Mouse (Mus musculus): ENCODE measurements at regions not wholly inside any gene's neighbourhood (a gene's known extent, or its start where the extent isn't known, plus 50 kb on each side); places are given as distances from the start of the nearest gene placed in this dataset.

DNA sequence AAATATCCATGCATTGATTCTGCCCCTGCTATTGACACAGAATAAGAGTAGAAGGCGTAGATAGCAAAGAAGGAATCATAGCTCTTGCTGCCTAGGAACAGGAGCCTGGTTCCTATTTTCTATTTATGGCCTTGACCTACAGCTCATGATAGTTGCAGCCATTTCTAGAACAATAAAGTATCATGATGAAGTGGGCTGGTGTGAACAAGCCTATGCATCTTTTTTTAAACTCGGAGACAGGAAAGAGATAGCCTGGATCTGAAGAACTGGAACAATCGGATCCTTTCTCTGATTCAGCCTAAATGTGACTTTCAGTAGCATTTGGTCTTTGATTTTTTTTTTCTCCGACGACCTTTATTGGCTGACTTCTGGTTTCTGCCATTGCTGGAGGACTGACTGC, 541.4 kb downstream of the Galc start:
- DNase-seq (ENCODE audit: low spot score in 2 of 2): no peak
